Mouse (Mus musculus) embryonic facial prominence, embryonic 11.5 days (tissue): ENCODE measurements around the gene Lfng. TPM values are rescaled to one million over a fixed set of nuclear protein-coding genes. Genes with fewer than 3 reads are reported as not detected.

ENCODE experiments used
- ATAC-seq: fragments of 200-750 bp; cut with Nextera tagmentation; replicated peaks from 2 replicates; pipeline ENCODE4 v1.8.0; 2017; ENCODE audit warnings: low read depth; ENCODE audit not compliant: insufficient number of reproducible peaks, low FRiP score, low TSS enrichment
- DNase-seq: peaks from one replicate; pipeline ENCODE4 v3.0.0-alpha.2; 2015; ENCODE audit warnings: low spot score
- H3K27ac ChIP-seq: fragments of 300-500 bp; sonication (generic); replicated peaks from 2 replicates; pipeline ENCODE4 v1.5.1; 2014; ENCODE audit warnings: mild to moderate bottlenecking, low read depth, low read length, control low read depth
- H3K27me3 ChIP-seq: fragments of 300-500 bp; sonication (generic); 2 replicates; pipeline ENCODE4 v1.6.1; 2014; ENCODE audit warnings: mild to moderate bottlenecking, low read length, moderate library complexity, mixed read lengths; ENCODE audit not compliant: control insufficient read depth, insufficient read depth
- H3K36me3 ChIP-seq: fragments of 300-500 bp; sonication (generic); replicated peaks from 2 replicates; pipeline ENCODE4 v1.6.1; 2014; ENCODE audit warnings: low read depth, mild to moderate bottlenecking, low read length, moderate library complexity, mixed read lengths; ENCODE audit not compliant: control insufficient read depth, insufficient read depth
- H3K4me1 ChIP-seq: fragments of 300-500 bp; sonication (generic); 2 replicates; pipeline ENCODE4 v1.6.1; 2014; ENCODE audit warnings: low read length, mixed read lengths; ENCODE audit not compliant: control insufficient read depth, insufficient read depth
- H3K4me2 ChIP-seq: fragments of 300-500 bp; sonication (generic); 2 replicates; pipeline ENCODE4 v1.6.1; 2014; ENCODE audit warnings: low read depth, mild to moderate bottlenecking, control low read depth, low read length, moderate library complexity
- H3K4me3 ChIP-seq: fragments of 300-500 bp; sonication (generic); 2 replicates; pipeline ENCODE4 v1.5.1; 2014; ENCODE audit warnings: low read depth, low read length, control low read depth
- H3K9ac ChIP-seq: fragments of 300-500 bp; sonication (generic); replicated peaks from 2 replicates; pipeline ENCODE4 v1.6.1; 2014; ENCODE audit warnings: mild to moderate bottlenecking, control low read depth, low read length
- H3K9me3 ChIP-seq: fragments of 300-500 bp; sonication (generic); replicated peaks from 2 replicates; pipeline ENCODE4 v1.6.1; 2016; ENCODE audit warnings: mild to moderate bottlenecking, low read length, inconsistent platforms, mixed read lengths; ENCODE audit not compliant: control insufficient read depth
- WGBS: fragments of 180-500 bp; shearing (Covaris S2); extraction: QIAGEN DNeasy Blood & Tissue Kit; methylation state at CpG from one replicate; pipeline ENCODE4 v1.1.7; 2014; 5-methylcytosine and 5-hydroxymethylcytosine counted together
- polyA plus RNA-seq: library from polyadenylated mRNA; unstranded; fragments of >200 nt; fragmentation: Nextera tagmentation; extraction: Ambion mirVana; gene quantifications from 2 replicates; pipeline ENCODE4 v1.2.1, GENCODE M21; 2014

Lfng gene
- polyA plus RNA-seq, 1 experiment from 2014 or later: 13.3 TPM

GRCm38 (mm10) chr5:140654096-140654845 is 47.2 kb downstream of the Lfng start:
- no peaks in the 10 kb centered on the region for H3K9me3 ChIP-seq
- DNase-seq (no peak), ATAC-seq (no peak)
- H3K4me1 ChIP-seq: no peaks in the 10 kb centered on the region
- no peak overlapping the region for H3K27ac ChIP-seq
- H3K36me3 ChIP-seq: no peaks in the 10 kb centered on the region
- H3K27me3 ChIP-seq: no peaks in the 10 kb centered on the region
- 84% methylated on average over 15 of the region's 15 CpGs for WGBS
- H3K4me3 ChIP-seq: no peak overlapping the region
- H3K9ac ChIP-seq: no peak overlapping the region
- H3K4me2 ChIP-seq: no peak overlapping the region

- Histone ChIP-seq H3K4me2 (no peak overlapping the region), H3K9ac (no peak overlapping the region), H3K4me3 (no peak overlapping the region), H3K4me1 (no peaks in the 10 kb centered on the region), H3K27ac (no peak overlapping the region), H3K27me3 (no peaks in the 10 kb centered on the region), H3K9me3 (no peaks in the 10 kb centered on the region), H3K36me3 (no peaks in the 10 kb centered on the region)
- no peak for DNase-seq
- ATAC-seq: no peak; the same call in 1 of the 2 replicates
- WGBS: 34% methylated on average over 16 of the region's 16 CpGs
Observed at GRCm38 (mm10) chr5:140659607-140660272, 52.6 kb downstream of the Lfng start.

GRCm38 (mm10) chr5:140660398-140660797 is 53.3 kb downstream of the Lfng start:
- Histone ChIP-seq H3K4me2 (no peak overlapping the region), H3K4me3 (no peak overlapping the region), H3K36me3 (no peaks in the 10 kb centered on the region), H3K9me3 (no peaks in the 10 kb centered on the region), H3K27ac (no peak overlapping the region), H3K4me1 (no peaks in the 10 kb centered on the region), H3K27me3 (no peaks in the 10 kb centered on the region), H3K9ac (no peak overlapping the region)
- no peak for ATAC-seq
- 87% methylated on average over 1 of the region's 1 CpGs for whole genome bisulfite sequencing
- no peak for DNase-seq

DNA sequence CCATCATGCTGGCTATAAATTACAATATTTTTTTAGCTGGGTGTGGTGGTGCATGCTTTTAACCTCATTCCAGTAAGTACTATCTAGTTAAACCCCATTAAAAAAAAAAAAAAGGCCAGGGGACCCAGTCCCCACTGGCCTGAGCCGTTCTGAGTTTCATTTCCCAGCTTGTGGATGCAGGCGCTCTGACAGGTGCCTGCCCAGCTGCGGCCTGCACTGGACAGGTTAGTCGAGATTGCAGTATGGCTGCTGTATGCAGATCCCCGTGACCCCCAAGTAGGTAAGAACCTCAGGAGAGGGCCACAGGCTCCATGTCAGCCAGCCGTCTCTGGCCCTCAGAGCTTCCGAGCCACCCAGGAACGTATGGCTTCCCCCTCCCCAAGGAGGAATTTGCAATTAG is 54.3 kb downstream of the Lfng start:
- ATAC-seq (no peak), DNase-seq (no peak)
- H3K4me1 ChIP-seq: no peaks in the 10 kb centered on the region
- no peak overlapping the region for H3K4me3 ChIP-seq
- H3K9me3 ChIP-seq: no peaks in the 10 kb centered on the region
- no peak overlapping the region for H3K4me2 ChIP-seq
- WGBS: 75% methylated on average over 8 of the region's 8 CpGs
- H3K27me3 ChIP-seq: no peaks in the 10 kb centered on the region
- no peak overlapping the region for H3K9ac ChIP-seq
- H3K36me3 ChIP-seq: no peaks in the 10 kb centered on the region
- H3K27ac ChIP-seq: no peak overlapping the region

GRCm38 (mm10) chr5:140661875-140662643 is 54.9 kb downstream of the Lfng start:
- Histone ChIP-seq H3K9me3 (no peaks in the 10 kb centered on the region), H3K36me3 (no peaks in the 10 kb centered on the region), H3K4me2 (no peak overlapping the region), H3K27ac (no peak overlapping the region), H3K4me1 (no peaks in the 10 kb centered on the region), H3K4me3 (no peak overlapping the region), H3K9ac (no peak overlapping the region), H3K27me3 (no peaks in the 10 kb centered on the region)
- 72% methylated on average over 12 of the region's 12 CpGs for whole genome bisulfite sequencing
- ATAC-seq: no peak
- DNase-seq: no peak

DNA sequence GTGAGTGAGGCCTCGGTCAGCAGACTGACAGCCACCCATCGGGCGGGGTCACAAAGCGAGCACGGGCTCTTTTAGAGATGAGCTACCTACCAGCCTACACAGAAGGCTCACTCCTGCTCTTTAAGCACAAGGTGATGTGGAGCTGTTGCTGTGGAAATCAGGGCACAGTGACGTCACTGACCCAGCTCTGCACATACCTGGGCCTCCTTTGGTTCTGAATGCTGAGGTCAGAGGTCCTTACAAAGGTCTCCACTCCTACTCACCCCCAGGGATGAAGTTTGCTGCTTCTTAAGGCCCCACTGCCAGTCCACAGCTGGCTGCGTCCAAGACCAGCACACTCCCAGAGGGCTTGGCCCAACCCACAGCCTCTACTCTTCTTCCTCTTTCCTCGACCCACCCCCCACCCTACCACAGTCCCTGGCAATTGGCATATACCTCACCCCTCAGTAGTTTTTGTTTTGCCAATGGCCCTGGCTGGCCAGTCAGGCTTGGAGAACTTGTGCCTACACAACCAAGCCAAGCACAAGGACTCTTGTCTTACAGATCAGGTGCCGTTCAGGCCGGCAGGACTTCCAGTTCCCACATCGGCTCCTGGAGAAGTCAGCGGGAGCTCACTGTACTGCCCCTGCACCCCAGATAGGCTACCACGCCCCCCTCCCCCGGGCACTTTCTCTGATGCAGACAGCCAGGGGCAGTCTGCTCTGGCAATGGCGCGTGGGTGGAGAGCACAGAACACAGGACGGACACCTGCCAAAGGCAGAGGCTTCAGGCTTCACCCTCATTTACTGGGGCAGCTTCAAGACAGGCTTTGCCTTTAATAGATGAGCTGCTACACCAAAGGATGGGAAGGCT is 55.8 kb downstream of the Lfng start:
- Histone ChIP-seq H3K9me3 (no peaks in the 10 kb centered on the region), H3K9ac (no peak overlapping the region), H3K4me3 (no peak overlapping the region), H3K27me3 (no peaks in the 10 kb centered on the region), H3K36me3 (no peaks in the 10 kb centered on the region), H3K4me2 (no peak overlapping the region), H3K27ac (no peak overlapping the region), H3K4me1 (no peaks in the 10 kb centered on the region)
- ATAC-seq (no peak), DNase-seq (no peak)
- WGBS: 64% methylated on average over 17 of the region's 17 CpGs

DNA sequence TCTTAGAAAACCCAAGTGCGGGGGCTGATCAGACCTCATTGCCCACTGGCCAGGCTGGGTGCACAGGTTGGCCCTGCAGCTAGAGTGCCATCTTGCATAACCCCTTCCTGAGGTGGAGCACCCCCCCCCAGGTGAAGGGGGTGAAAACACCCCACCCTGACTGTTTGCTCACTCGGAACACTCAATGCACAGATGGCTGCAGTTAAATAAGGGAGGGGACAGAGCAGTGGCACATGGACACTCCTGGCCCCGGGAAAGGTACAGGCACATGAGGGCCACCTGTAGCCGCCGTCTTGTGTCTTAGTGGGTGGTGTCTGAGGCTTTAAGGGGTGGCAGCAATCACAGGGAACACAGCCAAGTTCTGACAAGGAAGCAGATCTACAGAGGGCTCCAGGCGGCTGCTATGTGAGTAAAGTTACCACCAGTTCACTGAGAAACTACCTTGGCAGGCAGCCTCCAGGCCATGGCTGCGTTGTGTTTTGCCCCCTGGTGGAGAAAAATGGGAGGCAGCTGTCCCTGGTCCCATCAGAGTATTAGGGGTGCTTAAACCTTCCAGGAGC is 56.6 kb downstream of the Lfng start:
- Histone ChIP-seq H3K27me3 (no peaks in the 10 kb centered on the region), H3K27ac (no peak overlapping the region)
- no peak for ATAC-seq

More for the DNA sequence above, 56.6 kb downstream of the Lfng start:
- DNase-seq: peak; percentile 68
- H3K4me2 ChIP-seq: no peak overlapping the region
- H3K9ac ChIP-seq: no peak overlapping the region
- H3K4me3 ChIP-seq: no peak overlapping the region
- 61% methylated on average over 7 of the region's 7 CpGs for WGBS
- H3K4me1 ChIP-seq: no peaks in the 10 kb centered on the region
- peaks cover 1% of the 10 kb centered on the region; the same call in 1 of the 2 replicates for H3K36me3 ChIP-seq
- H3K9me3 ChIP-seq: no peaks in the 10 kb centered on the region
